Mouse (Mus musculus): ENCODE results near the gene Odc1.

DNA sequence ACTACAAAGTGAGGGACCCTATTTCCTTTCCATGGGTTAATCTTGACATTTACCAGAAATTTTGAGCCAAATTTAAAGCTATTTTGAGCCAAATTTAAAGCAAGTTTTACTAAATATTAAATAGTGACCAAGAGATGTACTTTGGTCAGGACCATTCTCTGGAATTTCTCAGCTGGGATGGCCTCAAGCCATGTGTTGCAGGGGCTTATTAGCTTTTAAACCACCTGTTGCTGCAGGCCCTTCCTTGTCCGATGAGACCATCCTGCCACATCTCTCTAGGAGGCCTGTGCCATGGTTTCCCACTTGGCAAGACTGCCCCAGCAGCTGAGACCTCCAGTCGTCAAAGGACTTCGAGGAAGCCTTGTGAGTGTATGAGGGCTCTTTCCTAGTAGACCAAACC, 15.4 kb upstream of the Odc1 start:
- no peak for TF ChIP-seq CTCF (IDR thresholded peaks at IDR 0.05; ENCODE audit: low read depth, low read length)
- TF ChIP-seq POLR2A (IDR thresholded peaks at IDR 0.05; ENCODE audit: insufficient read depth, low read length), result no peak
- TF ChIP-seq EP300 (IDR thresholded peaks at IDR 0.05; ENCODE audit: insufficient read depth, low read depth, low read length), result no peak
